Mouse (Mus musculus) myocyte (in vitro differentiated cells): ENCODE results near the gene Pigk. TPM values are rescaled to one million over a fixed set of nuclear protein-coding genes. Genes with fewer than 3 reads are reported as not detected.

Source experiments
- H3K27me3 ChIP-seq: one replicate; pipeline ENCODE4 v1.6.1; 2011; ENCODE audit not compliant: control insufficient read depth, insufficient read depth, insufficient read length
- H3K36me3 ChIP-seq: one replicate; pipeline ENCODE4 v1.6.1; 2011; ENCODE audit not compliant: control insufficient read depth, insufficient read depth
- H3K4me2 ChIP-seq: one replicate; pipeline ENCODE4 v1.6.1; 2011; ENCODE audit warnings: low read depth, control low read depth
- H3K4me3 ChIP-seq: one replicate; pipeline ENCODE4 v1.5.1; 2011; ENCODE audit warnings: mild to moderate bottlenecking, control low read depth, moderate library complexity
- H3K79me2 ChIP-seq: one replicate; pipeline ENCODE4 v1.6.1; 2011; ENCODE audit not compliant: control insufficient read depth, insufficient read depth
- H3ac ChIP-seq: one replicate; pipeline ENCODE4 v1.6.1; 2011; ENCODE audit not compliant: control insufficient read depth, insufficient read length
- CEBPB ChIP-seq: IDR thresholded peaks from 2 replicates; pipeline ENCODE4 v1.6.1; 2011; ENCODE audit warnings: mild to moderate bottlenecking, moderate library complexity; ENCODE audit not compliant: poor library complexity, insufficient read depth, severe bottlenecking
- E2F4 ChIP-seq: IDR thresholded peaks from one replicate; pipeline ENCODE4 v1.6.1; 2011; ENCODE audit warnings: mild to moderate bottlenecking, control low read depth, moderate library complexity; ENCODE audit not compliant: insufficient read depth
- MAX ChIP-seq: IDR thresholded peaks from one replicate; pipeline ENCODE4 v1.6.1; 2011; ENCODE audit warnings: low read depth, mild to moderate bottlenecking, control low read depth
- MYOD1 ChIP-seq, 3 experiments: IDR thresholded peaks; one replicate each; pipeline ENCODE4 v1.6.1; 2011; ENCODE audit warnings: control low read depth in 2 of 3, low read depth in 2 of 3, mild to moderate bottlenecking in 2 of 3, moderate library complexity in 1 of 3; ENCODE audit not compliant: insufficient read length in 2 of 3, control insufficient read depth in 1 of 3
- MYOG ChIP-seq, 3 experiments: IDR thresholded peaks; one replicate each; pipeline ENCODE4 v1.6.1; 2011; ENCODE audit warnings: control low read depth in 2 of 3, low read depth in 2 of 3, mild to moderate bottlenecking in 2 of 3; ENCODE audit not compliant: insufficient read length in 2 of 3, control insufficient read depth in 1 of 3, insufficient read depth in 1 of 3
- POLR2A ChIP-seq: IDR thresholded peaks from one replicate; pipeline ENCODE4 v1.6.1; 2011; ENCODE audit warnings: low read depth, mild to moderate bottlenecking, control low read depth, moderate library complexity; ENCODE audit not compliant: insufficient read length
- POLR2AphosphoS2 ChIP-seq: IDR thresholded peaks from one replicate; pipeline ENCODE4 v1.6.1; 2011; ENCODE audit warnings: low read depth, control low read depth; ENCODE audit not compliant: insufficient read length
- REST ChIP-seq: IDR thresholded peaks from one replicate; pipeline ENCODE4 v1.6.1; 2011; ENCODE audit warnings: mild to moderate bottlenecking, control low read depth, moderate library complexity; ENCODE audit not compliant: insufficient read depth, insufficient read length
- SRF ChIP-seq: IDR thresholded peaks from one replicate; pipeline ENCODE4 v1.6.1; 2011; ENCODE audit warnings: low read depth; ENCODE audit not compliant: control insufficient read depth, insufficient read length
- TCF12 ChIP-seq: IDR thresholded peaks from one replicate; pipeline ENCODE4 v1.6.1; 2011; ENCODE audit warnings: mild to moderate bottlenecking, control low read depth; ENCODE audit not compliant: poor library complexity, insufficient read depth, severe bottlenecking
- TCF3 ChIP-seq: IDR thresholded peaks from one replicate; pipeline ENCODE4 v1.6.1; 2011; ENCODE audit warnings: low read depth, control low read depth; ENCODE audit not compliant: insufficient read length
- USF1 ChIP-seq: IDR thresholded peaks from one replicate; pipeline ENCODE4 v1.6.1; 2011; ENCODE audit warnings: low read depth, mild to moderate bottlenecking, control low read depth, moderate library complexity
- polyA plus RNA-seq: library from polyadenylated mRNA; unstranded; fragments of >200 nt; fragmentation: generic; extraction: Trizol; gene quantifications from one replicate; pipeline ENCODE4 v1.2.1, GENCODE M21; 2012; ENCODE audit warnings: missing spikeins

The Pigk gene
- polyA plus RNA-seq, 1 experiment, result 20.7 TPM

DNA sequence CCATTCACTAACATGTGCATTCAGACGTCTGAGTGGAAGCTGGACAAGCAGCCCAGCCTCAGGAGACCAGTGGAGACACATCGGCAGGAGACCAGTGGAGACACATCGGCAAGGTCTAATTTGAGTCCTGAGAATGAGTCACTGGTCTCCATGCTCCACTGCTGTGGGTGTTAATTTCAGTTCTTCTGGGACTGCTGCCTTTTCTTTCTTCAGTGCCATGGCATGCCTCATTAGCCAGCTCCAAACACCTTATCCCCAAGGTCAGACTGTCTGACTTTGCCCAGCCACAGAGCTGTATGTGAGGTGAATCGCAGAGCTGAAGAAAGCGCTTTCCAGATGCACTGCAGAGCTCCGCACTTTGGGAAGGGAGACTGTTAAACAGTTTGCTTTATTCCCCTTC, 127.4 kb downstream of the Pigk start:
- H3K4me3 ChIP-seq, result no peak overlapping the region
- H3K27me3 ChIP-seq, result no peaks in the 10 kb centered on the region
- no peaks in the 10 kb centered on the region for H3K79me2 ChIP-seq
- no peak for TF ChIP-seq POLR2A
- TF ChIP-seq SRF, result no peak
- no peak for TF ChIP-seq MAX
- no peak for TF ChIP-seq USF1
- no peak for TF ChIP-seq POLR2AphosphoS2
- TF ChIP-seq TCF3, result no peak
- TF ChIP-seq REST, result no peak
- TF ChIP-seq E2F4, result no peak
- no peak for TF ChIP-seq TCF12
- no peak for TF ChIP-seq MYOD1 (IDR thresholded peaks at IDR 0.05; ENCODE audit: control insufficient read depth in 1 of 3, insufficient read length in 2 of 3, low read depth in 2 of 3)
- no peak for TF ChIP-seq MYOG (IDR thresholded peaks at IDR 0.05; ENCODE audit: control insufficient read depth in 1 of 3, insufficient read depth in 1 of 3, insufficient read length in 2 of 3, low read depth in 2 of 3)
- TF ChIP-seq CEBPB, result no peak
- no peak overlapping the region for H3K4me2 ChIP-seq
- no peaks in the 10 kb centered on the region for H3K36me3 ChIP-seq
- no peak overlapping the region for H3ac ChIP-seq

DNA sequence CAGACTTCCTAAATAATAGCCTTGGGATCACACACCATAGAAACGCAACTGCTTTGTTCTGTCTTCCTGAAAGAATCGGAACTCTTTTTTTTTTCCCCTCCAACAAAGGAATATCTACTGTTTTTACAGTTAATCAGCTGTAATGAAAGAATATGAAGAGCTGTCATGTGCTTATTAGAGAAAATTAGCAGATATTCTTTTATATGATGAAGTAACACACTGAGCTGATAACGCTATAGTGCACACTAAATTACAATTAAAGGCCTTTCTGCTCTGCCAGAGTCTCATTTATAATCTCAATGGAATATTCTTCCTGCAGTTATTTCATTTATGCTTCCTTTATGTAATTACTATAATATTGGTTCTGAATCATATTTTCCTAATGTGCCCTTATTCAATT, 128.7 kb downstream of the Pigk start:
- H3K36me3 ChIP-seq, result no peaks in the 10 kb centered on the region
- no peaks in the 10 kb centered on the region for H3K27me3 ChIP-seq
- no peak overlapping the region for H3ac ChIP-seq
- no peaks in the 10 kb centered on the region for H3K79me2 ChIP-seq
- H3K4me2 ChIP-seq, result no peak overlapping the region
- TF ChIP-seq MYOD1 (IDR thresholded peaks at IDR 0.05; ENCODE audit: control insufficient read depth in 1 of 3, insufficient read length in 2 of 3, low read depth in 2 of 3) (no peak), E2F4 (no peak), POLR2A (no peak), POLR2AphosphoS2 (no peak), MYOG (IDR thresholded peaks at IDR 0.05; ENCODE audit: control insufficient read depth in 1 of 3, insufficient read depth in 1 of 3, insufficient read length in 2 of 3, low read depth in 2 of 3) (no peak), REST (no peak), CEBPB (no peak), USF1 (no peak), TCF3 (no peak), SRF (no peak), TCF12 (no peak), MAX (no peak)
- H3K4me3 ChIP-seq, result no peak overlapping the region

DNA sequence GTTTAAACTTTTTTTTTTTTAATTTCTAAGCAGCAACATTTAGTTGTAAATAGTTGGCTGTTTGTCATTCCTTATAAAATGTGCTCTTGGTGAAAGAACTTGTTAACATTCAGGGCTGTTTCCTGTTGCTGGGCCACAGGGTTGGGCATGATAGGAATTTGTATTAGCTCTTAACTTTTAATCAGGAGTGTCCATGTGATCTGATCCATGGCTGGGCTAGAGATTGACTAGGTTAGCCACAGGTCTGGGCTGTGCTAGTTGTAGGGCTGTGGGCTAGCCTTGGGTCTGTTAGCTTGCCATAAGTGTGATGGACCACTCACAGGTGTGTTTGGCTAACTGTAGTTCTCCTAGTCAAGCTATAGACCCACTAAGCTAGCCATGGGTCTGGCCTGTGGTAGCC, 130.0 kb downstream of the Pigk start:
- H3K4me2 ChIP-seq, result no peak overlapping the region
- no peaks in the 10 kb centered on the region for H3K36me3 ChIP-seq
- H3ac ChIP-seq, result no peak overlapping the region
- H3K4me3 ChIP-seq, result no peak overlapping the region
- no peaks in the 10 kb centered on the region for H3K79me2 ChIP-seq
- TF ChIP-seq POLR2AphosphoS2 (no peak), MYOG (IDR thresholded peaks at IDR 0.05; ENCODE audit: control insufficient read depth in 1 of 3, insufficient read depth in 1 of 3, insufficient read length in 2 of 3, low read depth in 2 of 3) (no peak), MYOD1 (IDR thresholded peaks at IDR 0.05; ENCODE audit: control insufficient read depth in 1 of 3, insufficient read length in 2 of 3, low read depth in 2 of 3) (no peak), SRF (no peak), MAX (no peak), USF1 (no peak), POLR2A (no peak), REST (no peak), CEBPB (no peak), E2F4 (no peak), TCF3 (no peak), TCF12 (no peak)
- H3K27me3 ChIP-seq, result no peaks in the 10 kb centered on the region

GRCm38 (mm10) chr3:152855006-152855614, 141.2 kb downstream of the Pigk start:
- Histone ChIP-seq H3ac (no peak overlapping the region), H3K4me2 (no peak overlapping the region), H3K27me3 (no peaks in the 10 kb centered on the region), H3K4me3 (no peak overlapping the region), H3K36me3 (no peaks in the 10 kb centered on the region), H3K79me2 (no peaks in the 10 kb centered on the region)
- TF ChIP-seq REST (no peak), CEBPB (no peak), SRF (no peak), MAX (no peak), MYOD1 (IDR thresholded peaks at IDR 0.05; ENCODE audit: control insufficient read depth in 1 of 3, insufficient read length in 2 of 3, low read depth in 2 of 3) (no peak), POLR2A (no peak), TCF3 (no peak), POLR2AphosphoS2 (no peak), MYOG (IDR thresholded peaks at IDR 0.05; ENCODE audit: control insufficient read depth in 1 of 3, insufficient read depth in 1 of 3, insufficient read length in 2 of 3, low read depth in 2 of 3) (no peak), USF1 (no peak), TCF12 (no peak), E2F4 (no peak)
